Mouse (Mus musculus) neural tube, embryonic 11.5 days (tissue): ENCODE results near the gene Pnn. TPM values are rescaled to one million over a fixed set of nuclear protein-coding genes. Genes with fewer than 3 reads are reported as not detected.
A peak's percentile ranks its signal among the peaks of the same experiment; 100 is the strongest.
"Not testable (repeated sequence)": the region's sequence is repeated elsewhere in the genome, so short reads cannot be mapped to it uniquely, and the experiment has no call there.

Source experiments
- ATAC-seq: fragments of 200-750 bp; cut with Nextera tagmentation; 2 replicates; pipeline ENCODE4 v1.8.0; 2017; ENCODE audit warnings: moderate number of reproducible peaks, mild to moderate bottlenecking, moderate TSS enrichment, moderate library complexity; ENCODE audit not compliant: insufficient read depth, low FRiP score, low TSS enrichment
- DNase-seq: peaks from one replicate; pipeline ENCODE4 v3.0.0-alpha.2; 2015; ENCODE audit warnings: low spot score
- H3K27ac ChIP-seq: fragments of 300-500 bp; sonication (generic); 2 replicates; pipeline ENCODE4 v1.5.1; 2014; ENCODE audit warnings: low read depth, mild to moderate bottlenecking, low read length
- H3K27me3 ChIP-seq: fragments of 300-500 bp; sonication (generic); 2 replicates; pipeline ENCODE4 v1.6.1; 2014; ENCODE audit warnings: mild to moderate bottlenecking, low read length, mixed read lengths; ENCODE audit not compliant: control insufficient read depth, insufficient read depth
- H3K36me3 ChIP-seq: fragments of 300-500 bp; sonication (generic); 2 replicates; pipeline ENCODE4 v1.6.1; 2014; ENCODE audit warnings: mild to moderate bottlenecking, low read length, moderate library complexity, mixed read lengths; ENCODE audit not compliant: control insufficient read depth, insufficient read depth
- H3K4me1 ChIP-seq: fragments of 300-500 bp; sonication (generic); 2 replicates; pipeline ENCODE4 v1.6.1; 2014; ENCODE audit warnings: low read length, mixed read lengths; ENCODE audit not compliant: control insufficient read depth, insufficient read depth
- H3K4me2 ChIP-seq: fragments of 300-500 bp; sonication (generic); 2 replicates; pipeline ENCODE4 v1.6.1; 2014; ENCODE audit warnings: low read depth, mild to moderate bottlenecking, moderate library complexity
- H3K4me3 ChIP-seq: fragments of 300-500 bp; sonication (generic); 2 replicates; pipeline ENCODE4 v1.5.1; 2014; ENCODE audit warnings: low read depth, low read length
- H3K9ac ChIP-seq: fragments of 300-500 bp; sonication (generic); 2 replicates; pipeline ENCODE4 v1.6.1; 2014; ENCODE audit warnings: mild to moderate bottlenecking, low read length
- H3K9me3 ChIP-seq: fragments of 300-500 bp; sonication (generic); 2 replicates; pipeline ENCODE4 v1.6.1; 2016; ENCODE audit warnings: low read length; ENCODE audit not compliant: control insufficient read depth
- WGBS: fragments of 180-500 bp; shearing (Covaris S2); extraction: QIAGEN DNeasy Blood & Tissue Kit; methylation state at CpG from one replicate; pipeline ENCODE4 v1.1.7; 2014; 5-methylcytosine and 5-hydroxymethylcytosine counted together
- polyA plus RNA-seq: library from polyadenylated mRNA; unstranded; fragments of >200 nt; fragmentation: Nextera tagmentation; extraction: Ambion mirVana; gene quantifications from 2 replicates; pipeline ENCODE4 v1.2.1, GENCODE M21; 2014

The Pnn gene
- polyA plus RNA-seq, 1 experiment from 2014 or later = 96.0 TPM

- no peak for ATAC-seq
- Histone ChIP-seq H3K27ac (no peak overlapping the region), H3K9me3 (no peaks in the 10 kb centered on the region), H3K4me1 (no peaks in the 10 kb centered on the region), H3K4me3 (no peak overlapping the region), H3K36me3 (peaks cover 2% of the 10 kb centered on the region; the same call in 1 of the 2 replicates), H3K27me3 (no peaks in the 10 kb centered on the region), H3K9ac (no peak overlapping the region), H3K4me2 (no peak overlapping the region)
- no peak for DNase-seq
- whole genome bisulfite sequencing = 95% methylated on average over 3 of the region's 3 CpGs
Observed at GRCm38 (mm10) chr12:59052470-59052869, 14.2 kb upstream of the Pnn start.

GRCm38 (mm10) chr12:59053166-59053565, 13.5 kb upstream of the Pnn start:
- Histone ChIP-seq H3K27ac (no peak overlapping the region), H3K9me3 (no peaks in the 10 kb centered on the region), H3K4me1 (no peaks in the 10 kb centered on the region), H3K4me2 (no peak overlapping the region), H3K27me3 (no peaks in the 10 kb centered on the region), H3K4me3 (no peak overlapping the region), H3K9ac (no peak overlapping the region), H3K36me3 (peaks cover 2% of the 10 kb centered on the region; the same call in 1 of the 2 replicates)
- WGBS = 93% methylated on average over 5 of the region's 5 CpGs
- DNase-seq (no peak), ATAC-seq (no peak)

DNA sequence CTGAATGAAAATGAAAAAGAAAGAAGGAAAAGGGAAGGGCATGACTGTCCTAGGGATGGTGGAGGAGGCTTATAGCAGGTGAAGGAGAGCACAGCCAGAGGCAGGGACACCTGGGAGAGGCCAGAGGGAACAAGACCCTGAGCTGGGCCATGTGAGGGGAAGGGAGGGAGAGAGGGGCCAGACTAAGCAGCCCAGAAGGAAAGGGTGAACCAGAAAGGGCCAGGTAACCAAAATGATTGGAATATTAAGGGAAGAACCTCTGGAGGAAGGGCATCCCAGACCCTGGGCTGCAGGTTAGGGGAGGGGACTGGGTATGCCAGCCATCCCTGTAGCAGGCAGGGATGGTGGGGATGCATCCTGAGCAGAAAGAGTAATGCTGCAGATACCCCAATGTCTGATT, 12.7 kb upstream of the Pnn start:
- no peaks in the 10 kb centered on the region for H3K9me3 ChIP-seq
- ATAC-seq = no peak
- H3K4me2 ChIP-seq = no peak overlapping the region
- H3K4me1 ChIP-seq = no peaks in the 10 kb centered on the region
- peaks cover 2% of the 10 kb centered on the region; the same call in 1 of the 2 replicates for H3K36me3 ChIP-seq
- H3K27ac ChIP-seq = no peak overlapping the region
- no peak overlapping the region for H3K4me3 ChIP-seq
- no peak for DNase-seq
- H3K9ac ChIP-seq = no peak overlapping the region
- H3K27me3 ChIP-seq = no peaks in the 10 kb centered on the region

- Histone ChIP-seq H3K36me3 (peaks cover 2% of the 10 kb centered on the region; the same call in 1 of the 2 replicates), H3K27me3 (no peaks in the 10 kb centered on the region), H3K4me2 (no peak overlapping the region), H3K4me1 (peaks cover 5% of the 10 kb centered on the region; the same call in 1 of the 2 replicates), H3K27ac (no peak overlapping the region), H3K4me3 (no peak overlapping the region), H3K9me3 (no peaks in the 10 kb centered on the region), H3K9ac (no peak overlapping the region)
- no peak for ATAC-seq
- 97% methylated on average over 4 of the region's 4 CpGs for WGBS
- DNase-seq = no peak
Observed at GRCm38 (mm10) chr12:59055196-59055850, 11.4 kb upstream of the Pnn start.

GRCm38 (mm10) chr12:59056222-59056621, 10.5 kb upstream of the Pnn start:
- Histone ChIP-seq H3K9me3 (no peaks in the 10 kb centered on the region), H3K4me1 (peaks cover 6% of the 10 kb centered on the region; the same call in 1 of the 2 replicates), H3K27me3 (no peaks in the 10 kb centered on the region), H3K27ac (no peak overlapping the region), H3K4me3 (no peak overlapping the region), H3K9ac (no peak overlapping the region), H3K36me3 (peaks cover 2% of the 10 kb centered on the region; the same call in 1 of the 2 replicates), H3K4me2 (no peak overlapping the region)
- DNase-seq (no peak), ATAC-seq (no peak)
- 96% methylated on average over 11 of the region's 11 CpGs for WGBS

DNA sequence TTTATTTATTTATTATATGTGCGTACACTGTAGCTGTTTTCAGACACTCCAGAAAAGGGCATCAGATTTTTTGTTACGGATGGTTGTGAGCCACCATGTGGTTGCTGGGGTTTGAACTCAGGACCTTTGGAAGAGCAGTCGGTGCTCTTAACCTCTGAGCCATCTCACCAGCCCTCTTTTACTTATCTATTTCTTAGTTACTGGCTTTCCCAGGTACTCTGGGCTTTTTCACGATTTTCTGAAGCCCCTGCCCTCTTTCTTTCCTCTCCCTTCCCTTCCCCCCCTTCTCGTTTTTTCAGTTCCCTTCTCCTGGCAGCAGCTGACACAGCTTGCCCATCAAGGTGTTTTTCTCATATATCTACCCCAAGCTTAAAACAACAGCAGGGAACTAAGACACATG, 8.4 kb upstream of the Pnn start:
- H3K9me3 ChIP-seq, H3K4me1 ChIP-seq, H3K27me3 ChIP-seq, H3K36me3 ChIP-seq, ATAC-seq, DNase-seq, H3K4me3 ChIP-seq, H3K27ac ChIP-seq, H3K4me2 ChIP-seq, H3K9ac ChIP-seq: not testable (repeated sequence)
- WGBS = 92% methylated on average over 5 of the region's 5 CpGs

DNA sequence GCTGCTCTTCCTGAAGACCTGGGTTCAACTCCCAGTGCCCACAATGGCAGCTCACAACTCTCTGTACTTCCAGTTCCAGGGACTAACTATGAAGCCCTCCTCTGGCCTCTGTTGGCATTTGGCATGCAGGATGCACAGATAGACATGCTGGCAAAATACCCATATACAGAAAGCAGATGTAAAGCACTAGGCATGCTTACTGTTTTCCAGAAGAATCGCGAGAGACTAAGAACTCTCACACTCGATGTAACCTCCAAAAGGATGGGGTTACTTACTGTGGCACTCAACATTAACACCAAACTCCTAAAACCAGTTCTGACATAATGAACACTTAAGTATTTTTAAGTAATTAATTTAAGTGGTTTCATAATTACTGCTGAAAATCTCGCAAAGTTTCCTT, 6.4 kb upstream of the Pnn start:
- Histone ChIP-seq H3K9me3 (no peaks in the 10 kb centered on the region), H3K27ac (peak overlapping the region; percentile 86; the same call in 1 of the 2 replicates), H3K27me3 (no peaks in the 10 kb centered on the region), H3K4me2 (peak overlapping the region; percentile 86), H3K4me3 (peak overlapping the region; percentile 71), H3K4me1 (peaks cover 6% of the 10 kb centered on the region; the same call in 1 of the 2 replicates), H3K9ac (peak overlapping the region; percentile 87), H3K36me3 (peaks cover 2% of the 10 kb centered on the region; the same call in 1 of the 2 replicates)
- ATAC-seq (no peak), DNase-seq (no peak)
- 75% methylated on average over 4 of the region's 4 CpGs for WGBS

DNA sequence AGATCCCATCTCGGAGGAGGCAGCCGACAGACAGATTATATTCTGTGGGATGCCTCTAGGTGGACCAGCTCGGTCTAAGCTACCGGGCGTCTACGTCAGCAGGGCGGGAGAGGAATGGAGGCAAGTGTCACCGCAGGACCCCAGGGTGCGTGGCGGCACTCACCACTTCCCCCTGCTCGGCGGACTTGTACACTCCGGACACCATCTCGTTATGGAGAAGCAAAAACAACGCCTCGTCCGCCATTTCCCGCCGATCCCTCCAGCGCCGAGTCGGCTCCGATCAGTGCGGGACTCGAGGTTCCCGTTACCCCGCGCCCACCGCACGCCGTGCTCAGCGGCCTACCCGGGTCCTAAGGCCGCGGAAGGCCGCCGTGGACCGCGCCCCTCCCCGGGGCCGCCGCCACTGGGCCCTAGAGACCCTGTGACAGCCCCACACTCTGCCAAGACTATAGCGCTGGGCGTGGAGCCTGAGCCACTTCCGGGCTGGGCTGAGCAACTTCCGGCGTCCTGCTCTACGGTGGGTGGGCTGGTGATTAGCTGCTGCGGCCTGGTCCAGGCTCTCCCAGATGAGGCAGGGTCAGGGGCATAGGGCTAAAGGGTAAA, 5.6 kb upstream of the Pnn start, which contains the start of gene Trappc6b:
TSS of gene Trappc6b (minus strand) at position 480 of the 603 bp plus-strand sequence.
- Histone ChIP-seq H3K4me2 (peak within 1 kb of the TSS; percentile 86), H3K9me3 (no peaks in the 10 kb centered on the region), H3K36me3 (peaks cover 1% of the 10 kb centered on the region; the same call in 1 of the 2 replicates), H3K4me3 (peak within 1 kb of the TSS; percentile 71), H3K27me3 (no peaks in the 10 kb centered on the region), H3K9ac (peak within 1 kb of the TSS; percentile 87), H3K27ac (peak within 1 kb of the TSS; percentile 86), H3K4me1 (peaks cover 6% of the 10 kb centered on the region; the same call in 1 of the 2 replicates)
- WGBS = under 1% methylated on average over 49 of the region's 49 CpGs
- ATAC-seq (peak; percentile 98), DNase-seq (peak; percentile 86)

- Histone ChIP-seq H3K36me3 (0 out of 2 replicates have a peak, but pooled peaks cover 3% of the 10 kb centered on the region), H3K27me3 (no peaks in the 10 kb centered on the region), H3K27ac (no peak overlapping the region), H3K4me3 (no peak overlapping the region), H3K4me2 (no peak overlapping the region), H3K9ac (no peak overlapping the region), H3K4me1 (peaks cover 10% of the 10 kb centered on the region; the same call in 1 of the 2 replicates), H3K9me3 (no peaks in the 10 kb centered on the region)
- 91% methylated on average over 8 of the region's 8 CpGs for WGBS
- DNase-seq = no peak
- no peak for ATAC-seq
Observed at GRCm38 (mm10) chr12:59064837-59065236, 1.8 kb upstream of the Pnn start.
